Mouse (Mus musculus): ENCODE measurements around the gene Rasgef1a. TPM values are rescaled to one million over a fixed set of nuclear protein-coding genes. Genes with fewer than 3 reads are reported as not detected.

Rasgef1a gene
- polyA plus RNA-seq, 1 experiment from 2014 or later: 0.08 TPM

GRCm38 (mm10) chr6:118015971-118016370, 4.7 kb downstream of the Rasgef1a start:
- H3K27me3 ChIP-seq (replicated peaks; ENCODE audit: control insufficient read depth, insufficient read depth, low read length): peaks cover 33% of the 10 kb centered on the region
- 79% methylated on average over 3 of the region's 3 CpGs for WGBS

GRCm38 (mm10) chr6:118018666-118019065, 7.4 kb downstream of the Rasgef1a start:
- H3K4me3 ChIP-seq (ENCODE audit: low read depth, low read length): no peak overlapping the region
- WGBS: 24% methylated on average over 5 of the region's 5 CpGs

More at GRCm38 (mm10) chr6:118015971-118016370, 4.7 kb downstream of the Rasgef1a start:
- H3K27ac ChIP-seq (ENCODE audit: low read depth, low read length): no peak overlapping the region
- no peak for DNase-seq (ENCODE audit: low spot score)
- no peaks in the 10 kb centered on the region for H3K36me3 ChIP-seq (ENCODE audit: control insufficient read depth, insufficient read depth, low read length)
- no peak overlapping the region for H3K4me3 ChIP-seq (ENCODE audit: low read depth, low read length)
- H3K9me3 ChIP-seq (ENCODE audit: control insufficient read depth, low read length): no peaks in the 10 kb centered on the region
- H3K9ac ChIP-seq (ENCODE audit: low read depth, low read length): no peak overlapping the region
- ATAC-seq (replicated peaks; ENCODE audit: low FRiP score): no peak
- H3K4me1 ChIP-seq (replicated peaks; ENCODE audit: control insufficient read depth, insufficient read depth, low read length): no peaks in the 10 kb centered on the region
- no peak overlapping the region for H3K4me2 ChIP-seq

GRCm38 (mm10) chr6:118019569-118019968, 8.3 kb downstream of the Rasgef1a start:
- no peak overlapping the region for H3K4me3 ChIP-seq (ENCODE audit: low read depth, low read length)
- H3K36me3 ChIP-seq (ENCODE audit: control insufficient read depth, insufficient read depth, low read length): no peaks in the 10 kb centered on the region
- no peak overlapping the region for H3K27ac ChIP-seq (ENCODE audit: low read depth, low read length)
- H3K4me2 ChIP-seq: no peak overlapping the region
- DNase-seq (ENCODE audit: low spot score) (no peak), ATAC-seq (replicated peaks; ENCODE audit: low FRiP score) (no peak)
- WGBS: 37% methylated on average over 7 of the region's 7 CpGs
- no peaks in the 10 kb centered on the region for H3K9me3 ChIP-seq (ENCODE audit: control insufficient read depth, low read length)
- no peak overlapping the region for H3K9ac ChIP-seq (ENCODE audit: low read depth, low read length)
- no peaks in the 10 kb centered on the region; the same call in none of the 2 replicates for H3K27me3 ChIP-seq (replicated peaks; ENCODE audit: control insufficient read depth, insufficient read depth, low read length)
- H3K4me1 ChIP-seq (replicated peaks; ENCODE audit: control insufficient read depth, insufficient read depth, low read length): no peaks in the 10 kb centered on the region

More at GRCm38 (mm10) chr6:118018666-118019065, 7.4 kb downstream of the Rasgef1a start:
- DNase-seq (ENCODE audit: low spot score) (no peak), ATAC-seq (replicated peaks; ENCODE audit: low FRiP score) (no peak)
- Histone ChIP-seq H3K27me3 (replicated peaks; ENCODE audit: control insufficient read depth, insufficient read depth, low read length) (peaks cover 6% of the 10 kb centered on the region), H3K36me3 (ENCODE audit: control insufficient read depth, insufficient read depth, low read length) (no peaks in the 10 kb centered on the region), H3K9me3 (ENCODE audit: control insufficient read depth, low read length) (no peaks in the 10 kb centered on the region), H3K4me2 (no peak overlapping the region), H3K4me1 (replicated peaks; ENCODE audit: control insufficient read depth, insufficient read depth, low read length) (no peaks in the 10 kb centered on the region), H3K27ac (ENCODE audit: low read depth, low read length) (no peak overlapping the region), H3K9ac (ENCODE audit: low read depth, low read length) (no peak overlapping the region)

GRCm38 (mm10) chr6:118022898-118023635, 11.8 kb downstream of the Rasgef1a start:
- H3K9me3 ChIP-seq (ENCODE audit: control insufficient read depth, low read length): no peaks in the 10 kb centered on the region
- no peaks in the 10 kb centered on the region for H3K4me1 ChIP-seq (replicated peaks; ENCODE audit: control insufficient read depth, insufficient read depth, low read length)
- H3K9ac ChIP-seq (ENCODE audit: low read depth, low read length): no peak overlapping the region
- H3K27ac ChIP-seq (ENCODE audit: low read depth, low read length): no peak overlapping the region
- H3K4me3 ChIP-seq (ENCODE audit: low read depth, low read length): no peak overlapping the region
- ATAC-seq (replicated peaks; ENCODE audit: low FRiP score): no peak
- H3K36me3 ChIP-seq (ENCODE audit: control insufficient read depth, insufficient read depth, low read length): no peaks in the 10 kb centered on the region
- no peak for DNase-seq (ENCODE audit: low spot score)
- WGBS: 65% methylated on average over 15 of the region's 15 CpGs
- no peaks in the 10 kb centered on the region; the same call in none of the 2 replicates for H3K27me3 ChIP-seq (replicated peaks; ENCODE audit: control insufficient read depth, insufficient read depth, low read length)
- no peak overlapping the region for H3K4me2 ChIP-seq

- Histone ChIP-seq H3K4me3 (ENCODE audit: low read depth, low read length) (no peak overlapping the region), H3K4me2 (no peak overlapping the region), H3K27me3 (replicated peaks; ENCODE audit: control insufficient read depth, insufficient read depth, low read length) (no peaks in the 10 kb centered on the region), H3K36me3 (ENCODE audit: control insufficient read depth, insufficient read depth, low read length) (no peaks in the 10 kb centered on the region), H3K9ac (ENCODE audit: low read depth, low read length) (no peak overlapping the region), H3K4me1 (replicated peaks; ENCODE audit: control insufficient read depth, insufficient read depth, low read length) (no peaks in the 10 kb centered on the region), H3K9me3 (ENCODE audit: control insufficient read depth, low read length) (no peaks in the 10 kb centered on the region), H3K27ac (ENCODE audit: low read depth, low read length) (no peak overlapping the region)
- no peak for ATAC-seq (replicated peaks; ENCODE audit: low FRiP score)
- WGBS: 76% methylated on average over 3 of the region's 3 CpGs
- DNase-seq (ENCODE audit: low spot score): no peak
Measured at GRCm38 (mm10) chr6:118027036-118027435, 15.8 kb downstream of the Rasgef1a start.

GRCm38 (mm10) chr6:118031467-118031866, 20.2 kb downstream of the Rasgef1a start:
- Histone ChIP-seq H3K4me2 (no peak overlapping the region), H3K9me3 (ENCODE audit: control insufficient read depth, low read length) (no peaks in the 10 kb centered on the region), H3K27ac (ENCODE audit: low read depth, low read length) (no peak overlapping the region), H3K4me1 (replicated peaks; ENCODE audit: control insufficient read depth, insufficient read depth, low read length) (no peaks in the 10 kb centered on the region), H3K9ac (ENCODE audit: low read depth, low read length) (no peak overlapping the region), H3K4me3 (ENCODE audit: low read depth, low read length) (no peak overlapping the region), H3K27me3 (replicated peaks; ENCODE audit: control insufficient read depth, insufficient read depth, low read length) (no peaks in the 10 kb centered on the region), H3K36me3 (ENCODE audit: control insufficient read depth, insufficient read depth, low read length) (no peaks in the 10 kb centered on the region)
- WGBS: 43% methylated on average over 1 of the region's 1 CpGs
- no peak for DNase-seq (ENCODE audit: low spot score)
- no peak for ATAC-seq (replicated peaks; ENCODE audit: low FRiP score)

GRCm38 (mm10) chr6:118035639-118036038, 24.4 kb downstream of the Rasgef1a start:
- Histone ChIP-seq H3K9ac (ENCODE audit: low read depth, low read length) (no peak overlapping the region), H3K4me2 (no peak overlapping the region), H3K4me1 (replicated peaks; ENCODE audit: control insufficient read depth, insufficient read depth, low read length) (no peaks in the 10 kb centered on the region), H3K36me3 (ENCODE audit: control insufficient read depth, insufficient read depth, low read length) (no peaks in the 10 kb centered on the region), H3K4me3 (ENCODE audit: low read depth, low read length) (no peak overlapping the region), H3K9me3 (ENCODE audit: control insufficient read depth, low read length) (no peaks in the 10 kb centered on the region), H3K27ac (ENCODE audit: low read depth, low read length) (no peak overlapping the region), H3K27me3 (replicated peaks; ENCODE audit: control insufficient read depth, insufficient read depth, low read length) (no peaks in the 10 kb centered on the region)
- WGBS: 62% methylated on average over 6 of the region's 6 CpGs
- ATAC-seq (replicated peaks; ENCODE audit: low FRiP score) (no peak), DNase-seq (ENCODE audit: low spot score) (no peak)

GRCm38 (mm10) chr6:118036118-118036805, 25.0 kb downstream of the Rasgef1a start:
- 49% methylated on average over 9 of the region's 9 CpGs for WGBS
- H3K27ac ChIP-seq (ENCODE audit: low read depth, low read length): no peak overlapping the region

More at GRCm38 (mm10) chr6:118036118-118036805, 25.0 kb downstream of the Rasgef1a start:
- Histone ChIP-seq H3K4me2 (no peak overlapping the region), H3K27me3 (replicated peaks; ENCODE audit: control insufficient read depth, insufficient read depth, low read length) (no peaks in the 10 kb centered on the region), H3K4me3 (ENCODE audit: low read depth, low read length) (no peak overlapping the region), H3K9ac (ENCODE audit: low read depth, low read length) (no peak overlapping the region), H3K36me3 (ENCODE audit: control insufficient read depth, insufficient read depth, low read length) (no peaks in the 10 kb centered on the region), H3K4me1 (replicated peaks; ENCODE audit: control insufficient read depth, insufficient read depth, low read length) (no peaks in the 10 kb centered on the region), H3K9me3 (ENCODE audit: control insufficient read depth, low read length) (no peaks in the 10 kb centered on the region)
- ATAC-seq (replicated peaks; ENCODE audit: low FRiP score) (no peak), DNase-seq (ENCODE audit: low spot score) (no peak)

All from liver, embryonic 11.5 days (tissue).